Mouse (Mus musculus) forelimb bud, embryonic 11.5 days (tissue): Measurements from ENCODE around the gene Gm14327.
"Not testable (repeated sequence)": the region's sequence is repeated elsewhere in the genome, so short reads cannot be mapped to it uniquely, and the experiment has no call there.

Source experiments
- DNase-seq: peaks from one replicate; pipeline ENCODE4 v3.0.0-alpha.2; 2012; ENCODE audit warnings: low read depth, low spot score

Gene Gm14327

GRCm38 (mm10) chr2:177897046-177897578 lies at the start of gene Gm14327:
Gene Gm14327, plus strand, starts transcription at chr2:177897096.
- not testable (repeated sequence) for DNase-seq

- not testable (repeated sequence) for DNase-seq
Measured at GRCm38 (mm10) chr2:177862254-177862653, 34.6 kb upstream of the Gm14327 start.

GRCm38 (mm10) chr2:177887743-177888142 lies 9.2 kb upstream of the Gm14327 start:
- not testable (repeated sequence) for DNase-seq

GRCm38 (mm10) chr2:177898171-177898570 lies 1.3 kb downstream of the Gm14327 start:
- DNase-seq = not testable (repeated sequence)

GRCm38 (mm10) chr2:177903276-177903675 lies 6.4 kb downstream of the Gm14327 start:
- DNase-seq = not testable (repeated sequence)

GRCm38 (mm10) chr2:177925563-177926103 lies 28.7 kb downstream of the Gm14327 start, which contains the start of gene Zfp972:
Gene Zfp972, minus strand, starts transcription at chr2:177925613.
- DNase-seq = not testable (repeated sequence)
